Mouse (Mus musculus) forebrain, embryonic 16.5 days (tissue): Measurements from ENCODE around the gene Ccdc183. TPM values are rescaled to one million over a fixed set of nuclear protein-coding genes. Genes with fewer than 3 reads are reported as not detected.

Source experiments
- ATAC-seq: fragments of 200-750 bp; cut with Nextera tagmentation; 2 replicates; pipeline ENCODE4 v1.8.0; 2017; ENCODE audit warnings: mild to moderate bottlenecking, moderate library complexity
- H3K27ac ChIP-seq: fragments of 300-500 bp; sonication (generic); 2 replicates; pipeline ENCODE4 v1.5.1; 2014; ENCODE audit warnings: low read length, control low read depth
- H3K27me3 ChIP-seq: fragments of 300-500 bp; sonication (generic); replicated peaks from 2 replicates; pipeline ENCODE4 v1.6.1; 2014; ENCODE audit warnings: low read length; ENCODE audit not compliant: control insufficient read depth, insufficient read depth
- H3K36me3 ChIP-seq: fragments of 300-500 bp; sonication (generic); 2 replicates; pipeline ENCODE4 v1.6.1; 2014; ENCODE audit not compliant: control insufficient read depth, insufficient read depth
- H3K4me1 ChIP-seq: fragments of 300-500 bp; sonication (generic); replicated peaks from 2 replicates; pipeline ENCODE4 v1.6.1; 2014; ENCODE audit warnings: low read length; ENCODE audit not compliant: control insufficient read depth, insufficient read depth
- H3K4me2 ChIP-seq: fragments of 300-500 bp; sonication (generic); 2 replicates; pipeline ENCODE4 v1.6.1; 2014; ENCODE audit warnings: mild to moderate bottlenecking, low read length, control low read depth
- H3K4me3 ChIP-seq: fragments of 300-500 bp; sonication (generic); replicated peaks from 2 replicates; pipeline ENCODE4 v1.5.1; 2014; ENCODE audit warnings: mild to moderate bottlenecking, low read length, control low read depth
- H3K9ac ChIP-seq: fragments of 300-500 bp; sonication (generic); replicated peaks from 2 replicates; pipeline ENCODE4 v1.6.1; 2014; ENCODE audit warnings: low read depth, low read length, control low read depth
- H3K9me3 ChIP-seq: fragments of 300-500 bp; sonication (generic); 2 replicates; pipeline ENCODE4 v1.6.1; 2016; ENCODE audit warnings: low read length; ENCODE audit not compliant: control insufficient read depth
- WGBS: fragments of 180-500 bp; shearing (Covaris S2); extraction: QIAGEN DNeasy Blood & Tissue Kit; methylation state at CpG from one replicate; pipeline ENCODE4 v1.1.7; 2014; 5-methylcytosine and 5-hydroxymethylcytosine counted together
- polyA plus RNA-seq: library from polyadenylated mRNA; unstranded; fragments of >200 nt; fragmentation: Nextera tagmentation; extraction: Ambion mirVana; gene quantifications from 2 replicates; pipeline ENCODE4 v1.2.1, GENCODE M21; 2015

Ccdc183 gene
- polyA plus RNA-seq, 1 experiment from 2014 or later, result 0.24 TPM

DNA sequence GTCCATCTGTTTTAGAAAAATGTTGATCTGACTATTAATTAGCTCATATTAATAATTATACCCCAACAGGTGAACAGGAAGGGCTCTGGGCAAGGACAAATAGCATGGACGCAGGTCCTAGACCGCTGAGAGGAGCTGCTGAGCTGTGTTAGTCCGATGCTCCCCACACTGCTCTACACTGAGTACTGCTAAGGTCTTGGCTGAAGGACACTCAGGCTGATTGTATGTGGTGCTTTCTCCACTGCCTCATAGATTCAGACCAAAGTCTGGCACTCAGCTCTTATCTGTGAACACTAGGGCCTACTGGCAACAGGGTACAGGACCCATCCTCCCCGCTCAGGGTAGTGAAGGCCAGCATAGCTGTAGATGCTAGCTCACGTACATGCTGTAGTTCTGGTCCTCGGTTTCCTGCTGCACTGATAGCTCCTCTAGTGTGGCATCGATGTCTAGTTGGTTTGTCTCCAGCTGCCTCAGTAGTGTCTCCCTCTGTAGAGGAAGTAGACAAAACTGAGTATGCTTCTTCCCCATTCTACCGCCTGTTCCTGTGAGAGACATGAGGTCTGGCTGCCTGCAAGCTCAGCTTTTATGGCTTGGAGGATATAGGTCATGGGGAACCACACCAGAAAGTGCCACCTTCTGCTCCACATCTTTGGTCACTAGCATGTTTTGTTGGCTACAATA, 29.1 kb downstream of the Ccdc183 start:
- 93% methylated on average over 8 of the region's 8 CpGs for WGBS
- Histone ChIP-seq H3K4me2 (no peak overlapping the region), H3K27ac (no peak overlapping the region), H3K4me1 (no peaks in the 10 kb centered on the region), H3K9me3 (no peaks in the 10 kb centered on the region), H3K27me3 (no peaks in the 10 kb centered on the region), H3K9ac (no peak overlapping the region), H3K4me3 (no peak overlapping the region), H3K36me3 (peaks cover 32% of the 10 kb centered on the region)
- no peak for ATAC-seq

DNA sequence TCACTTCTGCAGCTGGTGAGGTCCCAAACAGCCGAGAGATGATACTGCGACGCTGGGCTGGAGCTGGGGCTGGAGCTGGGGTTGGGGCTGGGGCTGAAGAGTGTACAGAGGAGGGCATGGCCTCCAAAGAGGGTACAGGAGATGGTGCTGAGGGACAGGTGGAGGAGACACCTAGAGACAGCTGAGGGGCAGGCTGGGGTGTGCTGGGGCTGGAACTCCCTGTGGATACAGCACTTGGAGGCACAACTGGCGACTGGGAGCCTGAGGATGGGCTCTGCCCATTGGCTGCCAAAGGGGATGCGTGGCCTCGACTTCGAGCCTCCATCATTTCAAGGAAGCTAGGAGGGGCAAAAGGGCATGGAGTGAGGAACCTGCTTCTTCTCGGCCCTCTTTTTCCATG, 30.2 kb downstream of the Ccdc183 start:
- H3K27ac ChIP-seq, result no peak overlapping the region
- H3K4me3 ChIP-seq, result no peak overlapping the region
- no peak overlapping the region for H3K9ac ChIP-seq
- peaks cover 3% of the 10 kb centered on the region; the same call in 1 of the 2 replicates for H3K4me1 ChIP-seq
- peaks cover 25% of the 10 kb centered on the region for H3K36me3 ChIP-seq
- 92% methylated on average over 8 of the region's 8 CpGs for WGBS
- H3K9me3 ChIP-seq, result no peaks in the 10 kb centered on the region
- no peak for ATAC-seq
- H3K27me3 ChIP-seq, result no peaks in the 10 kb centered on the region
- no peak overlapping the region for H3K4me2 ChIP-seq

DNA sequence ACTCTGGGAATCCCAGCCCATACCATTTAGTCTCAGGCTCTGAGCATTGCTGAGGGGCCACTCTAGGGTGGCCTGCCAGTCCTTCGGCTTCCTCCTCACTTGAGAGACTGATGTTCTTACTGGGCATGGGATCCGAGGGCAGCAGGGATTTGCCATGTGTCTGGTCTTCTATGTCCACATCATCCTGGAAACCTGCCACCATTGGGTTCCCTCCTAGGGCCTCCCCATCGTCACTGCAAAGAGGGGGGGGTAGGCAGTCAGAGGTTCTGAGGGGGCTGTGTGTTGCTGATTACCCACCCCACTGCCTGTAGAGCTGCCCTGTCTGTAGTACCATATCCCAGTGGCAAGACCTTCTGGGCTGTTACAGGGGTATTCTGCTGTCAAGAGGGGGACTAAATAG, 31.9 kb downstream of the Ccdc183 start:
- no peak overlapping the region for H3K4me3 ChIP-seq
- peaks cover 18% of the 10 kb centered on the region for H3K4me1 ChIP-seq
- H3K9me3 ChIP-seq, result no peaks in the 10 kb centered on the region
- ATAC-seq, result no peak
- no peak overlapping the region for H3K9ac ChIP-seq
- peaks cover 15% of the 10 kb centered on the region; the same call in 1 of the 2 replicates for H3K36me3 ChIP-seq
- no peak overlapping the region for H3K27ac ChIP-seq
- WGBS, result 77% methylated on average over 3 of the region's 3 CpGs
- H3K4me2 ChIP-seq, result no peak overlapping the region
- peaks cover 6% of the 10 kb centered on the region for H3K27me3 ChIP-seq

DNA sequence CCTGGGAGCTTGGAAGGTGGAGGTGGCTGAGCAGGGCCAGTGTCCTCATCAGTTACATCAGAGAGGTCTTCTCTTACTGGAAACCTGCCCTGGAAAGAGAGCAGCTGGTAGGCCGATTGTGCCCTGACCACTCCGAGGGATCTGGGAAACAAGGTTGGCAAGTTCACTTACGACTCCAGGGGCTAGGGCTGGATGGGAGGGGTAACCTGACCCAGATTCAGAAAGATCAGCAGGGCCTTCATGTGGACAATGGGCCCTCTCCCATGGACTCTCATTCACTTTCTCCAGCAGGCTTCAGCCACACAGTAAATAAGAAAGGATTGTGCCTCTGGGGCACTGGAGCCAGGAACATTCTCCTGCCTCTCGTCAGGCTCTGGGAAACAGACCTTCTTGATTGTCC, 32.6 kb downstream of the Ccdc183 start:
- Histone ChIP-seq H3K9ac (no peak overlapping the region), H3K4me3 (no peak overlapping the region), H3K4me2 (no peak overlapping the region), H3K27ac (no peak overlapping the region), H3K36me3 (peaks cover 7% of the 10 kb centered on the region; the same call in 1 of the 2 replicates), H3K4me1 (peaks cover 23% of the 10 kb centered on the region), H3K9me3 (no peaks in the 10 kb centered on the region), H3K27me3 (peaks cover 13% of the 10 kb centered on the region)
- WGBS, result 72% methylated on average over 4 of the region's 4 CpGs
- ATAC-seq, result no peak

DNA sequence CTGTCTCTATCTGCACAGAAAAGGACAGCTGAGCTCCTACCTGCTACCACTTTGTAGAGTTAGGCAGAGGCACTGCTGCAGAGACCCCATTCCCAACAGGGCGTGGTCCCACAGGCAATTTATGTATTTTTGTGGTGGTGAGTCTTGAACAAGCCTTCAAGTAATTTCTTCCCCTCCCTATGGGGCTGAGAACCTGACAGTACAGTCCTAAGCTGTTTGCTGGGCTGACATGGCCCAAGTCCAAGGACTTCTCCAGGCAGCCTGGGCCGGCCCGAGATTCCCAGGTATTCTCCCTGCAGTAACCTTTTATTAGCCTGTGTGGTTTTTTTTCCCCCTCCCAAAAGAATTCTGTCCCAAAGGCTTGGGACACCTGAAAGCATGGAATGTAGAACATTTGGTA, 33.3 kb downstream of the Ccdc183 start:
- Histone ChIP-seq H3K9me3 (no peaks in the 10 kb centered on the region), H3K27me3 (peaks cover 20% of the 10 kb centered on the region), H3K4me3 (no peak overlapping the region), H3K27ac (no peak overlapping the region), H3K9ac (no peak overlapping the region), H3K4me2 (no peak overlapping the region), H3K36me3 (peaks cover 7% of the 10 kb centered on the region; the same call in 1 of the 2 replicates), H3K4me1 (peaks cover 30% of the 10 kb centered on the region)
- WGBS, result 97% methylated on average over 3 of the region's 3 CpGs
- ATAC-seq, result no peak

DNA sequence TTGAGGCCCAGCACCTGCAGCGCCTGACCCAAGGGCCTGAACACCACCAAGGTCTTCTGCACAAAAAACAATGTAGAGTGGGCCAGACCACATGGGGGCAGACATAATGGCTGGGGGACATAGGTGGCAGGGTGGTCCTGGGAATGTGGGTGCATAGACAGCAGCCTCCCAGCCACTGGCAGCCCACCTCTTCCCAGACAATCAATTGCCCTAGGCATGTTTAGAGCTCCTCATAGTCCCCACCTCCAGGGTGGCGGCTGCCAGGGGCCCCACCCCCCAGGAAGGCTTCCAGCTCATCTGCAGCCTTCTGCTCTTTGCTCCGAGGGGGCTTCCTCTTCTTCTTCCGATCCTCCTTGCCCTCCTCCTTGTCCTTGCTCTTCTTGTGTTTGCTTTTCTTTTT, 33.9 kb downstream of the Ccdc183 start:
- Histone ChIP-seq H3K9me3 (no peaks in the 10 kb centered on the region), H3K4me1 (peaks cover 31% of the 10 kb centered on the region), H3K4me2 (no peak overlapping the region), H3K27ac (no peak overlapping the region), H3K4me3 (no peak overlapping the region), H3K27me3 (peaks cover 26% of the 10 kb centered on the region), H3K9ac (no peak overlapping the region), H3K36me3 (peaks cover 7% of the 10 kb centered on the region; the same call in 1 of the 2 replicates)
- no peak for ATAC-seq
- 71% methylated on average over 4 of the region's 4 CpGs for WGBS

DNA sequence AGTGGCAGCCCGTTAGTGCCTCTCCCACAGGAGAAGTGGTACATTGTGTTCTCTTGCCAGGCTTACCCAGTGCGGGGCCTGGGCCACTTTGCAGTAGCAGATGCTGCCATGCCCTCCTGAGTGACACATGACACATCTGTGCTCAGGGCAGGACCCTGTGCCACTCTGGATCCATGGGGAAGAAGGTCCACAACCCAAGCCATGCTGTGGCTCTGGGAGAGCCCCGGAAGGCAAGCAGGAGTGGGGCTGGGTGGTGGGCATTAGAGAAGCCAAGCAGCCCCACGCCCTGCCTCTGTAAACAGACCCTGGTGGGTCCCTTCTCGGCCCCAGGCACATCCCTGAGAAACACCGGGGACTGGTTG, 34.4 kb downstream of the Ccdc183 start:
- Histone ChIP-seq H3K27ac (no peak overlapping the region), H3K4me1 (peaks cover 36% of the 10 kb centered on the region), H3K36me3 (peaks cover 7% of the 10 kb centered on the region; the same call in 1 of the 2 replicates), H3K27me3 (peaks cover 31% of the 10 kb centered on the region), H3K4me3 (no peak overlapping the region), H3K9me3 (no peaks in the 10 kb centered on the region), H3K9ac (no peak overlapping the region), H3K4me2 (no peak overlapping the region)
- WGBS, result 81% methylated on average over 6 of the region's 6 CpGs
- ATAC-seq, result no peak

DNA sequence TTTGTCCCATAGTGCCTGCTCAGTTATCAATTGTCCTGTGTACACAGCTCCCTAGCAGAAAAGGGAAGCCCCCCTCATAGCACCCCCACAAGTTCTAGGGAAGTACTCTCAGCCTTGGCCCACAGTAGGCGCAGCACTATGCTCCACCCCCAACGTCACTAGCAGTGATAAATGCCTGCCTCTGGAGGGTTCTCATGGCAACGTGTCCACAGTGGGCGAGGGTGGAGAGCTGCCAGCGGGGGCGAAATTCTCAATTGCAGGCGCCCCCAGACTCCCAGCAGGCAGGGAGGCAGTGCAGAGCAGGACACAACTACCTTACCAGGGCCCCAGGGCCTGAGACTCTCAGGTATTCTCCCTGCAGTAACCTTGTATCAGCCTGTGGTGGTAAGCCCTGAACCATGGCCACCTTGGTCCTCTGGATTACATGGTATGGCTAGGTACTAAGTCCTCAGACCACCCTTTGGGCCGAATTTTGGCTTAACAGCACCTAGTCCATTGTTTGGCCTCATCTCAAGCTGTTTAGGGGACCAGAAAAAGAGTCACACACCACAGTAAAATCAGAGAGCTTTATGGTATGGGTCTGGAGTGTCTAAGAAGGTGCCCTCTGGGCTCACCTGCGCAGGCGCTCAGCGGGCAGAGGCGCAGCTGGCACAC, 34.9 kb downstream of the Ccdc183 start:
- WGBS, result 47% methylated on average over 12 of the region's 12 CpGs
- ATAC-seq, result peak; percentile 32; the same call in 1 of the 2 replicates
- Histone ChIP-seq H3K9ac (no peak overlapping the region), H3K9me3 (no peaks in the 10 kb centered on the region), H3K4me3 (no peak overlapping the region), H3K4me2 (no peak overlapping the region), H3K36me3 (peaks cover 7% of the 10 kb centered on the region; the same call in 1 of the 2 replicates), H3K27ac (no peak overlapping the region), H3K27me3 (peaks cover 36% of the 10 kb centered on the region), H3K4me1 (peaks cover 41% of the 10 kb centered on the region)

DNA sequence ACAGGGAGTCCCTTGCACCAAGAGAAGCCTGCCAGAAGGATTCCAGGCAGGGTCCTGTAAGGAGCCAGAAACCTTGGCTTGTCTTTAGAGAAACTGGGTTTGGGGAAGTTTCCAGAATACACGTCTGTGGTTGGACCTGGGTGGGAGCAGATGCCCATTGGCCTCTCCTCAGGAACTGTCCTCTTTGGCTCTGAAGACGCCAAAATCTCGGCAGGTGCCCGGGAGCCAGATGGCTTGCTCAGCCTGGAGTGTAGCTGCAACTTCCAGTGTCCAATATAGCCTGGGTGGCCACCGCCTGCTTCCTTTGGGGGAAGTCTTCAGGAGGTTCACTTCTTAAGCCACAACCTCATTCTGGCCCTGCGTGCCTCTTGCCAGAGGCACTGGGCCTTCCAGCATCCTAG, 35.6 kb downstream of the Ccdc183 start:
- Histone ChIP-seq H3K9ac (no peak overlapping the region; the same call in 1 of the 2 replicates), H3K27me3 (peaks cover 43% of the 10 kb centered on the region), H3K4me2 (peak overlapping the region; percentile 76; the same call in 1 of the 2 replicates), H3K9me3 (no peaks in the 10 kb centered on the region), H3K4me3 (no peak overlapping the region), H3K36me3 (peaks cover 7% of the 10 kb centered on the region; the same call in 1 of the 2 replicates), H3K4me1 (peaks cover 46% of the 10 kb centered on the region), H3K27ac (no peak overlapping the region)
- WGBS, result 38% methylated on average over 6 of the region's 6 CpGs
- peak; percentile 8; the same call in 1 of the 2 replicates for ATAC-seq
